Mouse (Mus musculus) kidney, postnatal 25 days (tissue): ENCODE data around the gene Slc2a1.

Experiments used
- DNase-seq, 2 experiments: peaks; one replicate each; pipeline ENCODE4 v3.0.0; 2021; ENCODE audit warnings: mixed read lengths in 2 of 2

Gene Slc2a1

GRCm38 (mm10) chr4:119108495-119109408 lies at the start of gene Slc2a1:
Gene Slc2a1, plus strand, starts transcription at chr4:119108711.
- DNase-seq = peak; percentile 95 to 98

DNA sequence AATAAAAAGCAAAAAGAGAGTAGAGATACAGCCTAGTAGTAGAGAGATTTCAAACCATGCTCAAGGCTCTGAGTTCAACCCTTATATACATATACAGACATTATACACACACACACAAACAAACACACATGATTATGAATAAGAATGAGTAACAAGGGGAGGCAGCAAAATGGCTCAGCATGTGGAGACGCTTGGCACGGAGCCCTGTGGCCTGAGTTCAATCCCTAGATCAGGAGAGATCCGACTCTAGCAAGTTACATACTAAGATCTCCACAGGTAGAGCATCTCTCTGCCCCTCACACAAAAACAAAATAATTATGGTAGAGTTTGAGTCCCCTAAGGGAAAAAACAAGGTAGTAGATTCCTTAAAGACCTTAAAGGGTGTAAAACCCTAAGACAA lies 41.7 kb upstream of the Slc2a1 start:
- DNase-seq = no peak

DNA sequence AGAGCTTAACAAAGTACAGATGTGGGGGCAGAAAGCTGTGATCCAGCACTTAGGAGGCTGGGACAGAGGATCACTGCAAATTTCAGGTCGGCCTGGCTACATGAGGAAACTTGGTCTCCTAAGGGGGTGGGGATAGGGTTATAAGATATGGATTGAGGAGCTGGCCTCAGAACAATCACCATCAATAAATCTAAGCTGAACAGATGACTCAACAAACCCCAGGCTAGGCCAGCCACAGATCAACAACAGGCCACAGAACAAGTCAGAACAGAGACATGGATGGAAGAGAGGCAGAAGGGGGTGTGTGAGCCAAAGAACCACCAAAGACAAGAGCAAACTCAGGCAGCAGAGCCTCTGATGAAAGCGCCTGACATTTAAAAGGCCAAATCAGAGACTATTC lies 41.3 kb upstream of the Slc2a1 start:
- no peak for DNase-seq

- no peak for DNase-seq
These were observed 39.6 kb upstream of the Slc2a1 start for GRCm38 (mm10) chr4:119068918-119069317.

DNA sequence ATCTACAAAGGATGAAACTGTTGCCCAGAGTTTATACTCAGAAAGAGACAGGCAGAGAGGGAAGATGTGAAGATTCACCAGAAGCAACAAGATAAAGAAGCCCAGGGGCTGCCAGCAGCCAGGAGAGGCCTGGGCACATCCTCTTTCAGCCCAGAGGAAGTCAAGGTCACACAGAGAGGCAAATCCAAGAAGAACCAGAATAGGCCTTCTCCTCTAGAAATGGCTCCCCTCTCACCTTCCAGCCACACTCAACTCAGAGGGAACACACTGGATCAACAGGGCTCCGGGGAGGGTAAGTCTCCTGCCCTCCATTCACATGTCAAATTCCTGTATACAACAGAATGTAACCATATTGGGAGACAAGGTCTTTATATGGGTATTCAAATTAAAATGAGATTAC lies 38.3 kb upstream of the Slc2a1 start:
- DNase-seq = no peak

DNA sequence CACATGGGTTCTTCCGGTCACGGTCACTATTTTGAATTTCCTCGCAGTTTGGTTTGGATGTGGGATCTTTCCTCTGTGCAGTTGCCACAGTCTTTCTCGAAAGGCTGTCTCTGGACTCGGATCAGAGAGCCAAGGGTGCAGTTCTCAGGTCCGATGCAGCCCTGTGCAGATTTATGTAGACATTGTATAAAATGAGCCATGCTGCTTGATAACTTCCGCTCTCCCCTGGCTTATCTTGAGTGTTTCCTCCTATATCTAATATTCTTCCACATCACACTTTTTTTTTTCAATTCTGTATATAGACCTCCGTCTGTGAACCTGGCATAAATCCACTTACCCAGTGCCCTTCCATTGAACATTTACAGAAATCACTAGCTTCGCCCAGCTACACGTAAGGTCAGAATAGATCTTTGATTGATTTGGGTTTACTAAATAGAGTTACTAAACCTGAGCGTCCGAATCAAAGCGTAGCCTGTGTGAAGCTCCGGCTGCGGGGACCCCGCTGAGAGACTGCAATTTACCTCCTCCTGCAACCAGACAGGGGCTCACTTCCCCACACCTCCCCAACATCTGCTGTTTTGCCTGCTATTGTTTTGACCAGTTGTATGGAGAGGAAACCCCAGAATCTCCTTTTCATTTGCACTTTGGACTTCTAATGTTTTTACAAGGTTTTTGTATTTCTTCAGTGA lies 37.4 kb upstream of the Slc2a1 start:
- DNase-seq = no peak

DNA sequence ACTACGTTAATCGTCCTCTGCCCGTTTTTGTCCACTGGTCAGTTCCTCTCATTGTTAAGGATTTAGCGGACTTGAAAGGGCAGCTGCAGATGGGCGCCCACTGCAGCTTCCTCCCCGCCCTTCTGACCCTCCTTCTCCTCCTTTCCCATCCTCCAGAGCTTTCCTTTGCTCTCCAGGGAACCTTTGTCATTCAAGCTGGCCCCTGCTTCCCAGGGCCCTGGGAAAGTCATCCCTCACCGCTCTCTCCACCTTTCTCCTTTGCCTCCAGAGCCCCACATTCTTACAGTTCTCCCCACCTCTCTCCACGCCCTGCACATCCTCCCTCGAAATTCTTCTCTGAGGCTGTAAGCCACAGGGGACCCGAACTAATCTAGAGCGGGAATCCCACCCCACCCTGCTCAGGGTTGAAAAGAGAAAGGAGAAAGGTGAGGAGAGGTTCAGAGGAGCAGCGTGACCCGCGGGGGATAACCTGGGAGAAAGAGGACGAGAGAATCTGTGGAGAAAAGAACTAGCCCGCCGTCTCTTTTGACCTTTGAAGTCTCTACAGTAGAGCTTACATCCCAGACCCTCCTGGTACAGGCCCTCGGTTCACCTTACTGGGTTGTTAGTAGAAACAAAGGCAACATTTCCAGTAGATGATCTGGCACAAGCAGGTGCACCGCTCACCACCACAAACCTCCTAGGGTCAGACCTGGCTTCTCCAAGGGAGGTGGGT lies 36.7 kb upstream of the Slc2a1 start:
- DNase-seq = no peak

DNA sequence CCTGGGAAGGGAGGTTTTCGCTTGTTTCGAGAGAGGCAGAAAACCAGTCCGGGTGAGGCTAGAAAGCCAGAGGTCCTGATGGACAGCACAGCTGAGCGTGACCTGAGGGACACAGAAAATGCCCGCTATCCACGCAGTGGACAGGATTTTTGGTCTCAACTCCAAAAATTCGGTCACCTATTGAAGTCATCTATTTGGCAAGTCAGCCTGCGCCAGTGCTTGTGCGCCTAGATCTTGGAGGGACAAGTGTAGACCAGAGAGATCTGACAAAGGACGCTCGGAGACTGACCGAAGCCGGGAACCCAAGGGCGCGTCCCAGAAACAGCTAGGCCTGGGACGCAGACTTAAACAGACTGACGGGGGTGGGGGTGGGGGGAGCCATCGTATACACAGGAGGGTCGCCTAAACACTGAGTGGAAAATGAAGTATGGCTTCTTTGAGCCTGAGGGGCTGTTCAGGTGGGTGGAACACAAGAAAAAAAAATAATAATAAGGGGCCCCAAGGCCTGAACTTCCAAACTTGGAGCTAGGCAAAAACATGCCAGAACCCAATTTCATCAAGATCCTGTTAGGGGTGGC lies 36.1 kb upstream of the Slc2a1 start:
- DNase-seq = no peak

GRCm38 (mm10) chr4:119072941-119073451 lies 35.5 kb upstream of the Slc2a1 start:
- DNase-seq = no peak

GRCm38 (mm10) chr4:119073626-119074025 lies 34.9 kb upstream of the Slc2a1 start:
- no peak for DNase-seq

DNA sequence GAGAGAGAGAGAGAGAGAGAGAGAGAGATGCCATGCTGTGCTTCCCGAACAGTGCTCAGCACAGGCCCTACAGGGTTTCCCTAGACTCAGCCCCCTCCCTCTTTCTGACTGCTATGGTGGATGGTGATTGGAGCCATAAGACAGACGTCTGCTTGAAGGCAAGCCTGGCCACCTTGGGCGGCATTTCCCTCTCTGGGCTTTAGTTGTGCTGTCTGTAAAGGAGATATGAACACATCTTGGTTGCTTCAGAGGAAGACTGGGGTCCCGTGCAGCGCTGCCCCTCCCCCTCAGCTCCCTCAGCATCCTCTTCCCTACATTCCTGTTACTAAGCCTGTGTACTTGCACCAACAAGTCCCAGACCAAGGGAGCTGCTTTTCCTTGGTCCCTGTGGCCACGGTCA lies 33.9 kb upstream of the Slc2a1 start:
- DNase-seq = no peak

DNA sequence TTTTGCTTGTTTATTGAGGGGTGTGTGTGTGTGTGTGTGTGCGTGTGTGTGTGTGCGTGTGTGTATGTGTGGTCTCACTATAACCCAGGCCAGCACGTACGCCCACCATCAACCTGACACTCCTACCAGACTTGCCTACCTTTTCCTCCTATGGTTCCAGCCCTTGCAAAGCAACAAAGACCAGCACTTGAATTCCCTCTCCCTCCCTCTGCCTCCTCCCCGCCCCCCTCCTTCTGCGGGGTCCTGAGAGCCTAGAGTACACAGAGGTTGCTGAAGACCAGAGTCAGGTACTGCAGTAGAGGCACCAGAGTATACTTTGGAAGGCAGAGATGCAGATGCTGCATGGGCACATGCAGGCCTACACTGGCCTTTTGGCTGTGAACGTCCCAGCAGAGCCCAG lies 33.2 kb upstream of the Slc2a1 start:
- DNase-seq = no peak

- DNase-seq = peak; percentile 8 to 43
These were observed 32.2 kb upstream of the Slc2a1 start for GRCm38 (mm10) chr4:119076336-119076735.

- DNase-seq = peak; percentile 31 to 66
These were observed 31.3 kb upstream of the Slc2a1 start for GRCm38 (mm10) chr4:119077084-119077682.

DNA sequence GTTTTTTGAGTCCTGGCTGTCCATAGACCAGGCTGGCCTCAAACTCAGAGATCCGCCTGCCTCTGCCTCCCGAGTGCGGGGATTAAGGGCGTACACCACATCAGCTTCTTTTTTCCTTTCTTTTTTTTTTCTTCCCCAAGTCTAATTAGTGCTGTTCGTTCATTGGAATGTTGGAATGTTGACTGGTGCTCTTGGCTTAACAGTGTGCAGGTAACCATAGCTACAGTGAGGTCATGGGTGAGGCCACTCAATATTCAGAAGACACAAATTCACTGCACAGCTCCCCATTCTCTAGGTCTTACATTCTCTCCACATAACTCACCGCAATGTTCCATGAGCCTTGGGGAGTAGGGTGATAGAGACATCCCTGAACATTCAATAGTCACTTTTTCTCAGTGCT lies 28.6 kb upstream of the Slc2a1 start:
- DNase-seq = no peak

DNA sequence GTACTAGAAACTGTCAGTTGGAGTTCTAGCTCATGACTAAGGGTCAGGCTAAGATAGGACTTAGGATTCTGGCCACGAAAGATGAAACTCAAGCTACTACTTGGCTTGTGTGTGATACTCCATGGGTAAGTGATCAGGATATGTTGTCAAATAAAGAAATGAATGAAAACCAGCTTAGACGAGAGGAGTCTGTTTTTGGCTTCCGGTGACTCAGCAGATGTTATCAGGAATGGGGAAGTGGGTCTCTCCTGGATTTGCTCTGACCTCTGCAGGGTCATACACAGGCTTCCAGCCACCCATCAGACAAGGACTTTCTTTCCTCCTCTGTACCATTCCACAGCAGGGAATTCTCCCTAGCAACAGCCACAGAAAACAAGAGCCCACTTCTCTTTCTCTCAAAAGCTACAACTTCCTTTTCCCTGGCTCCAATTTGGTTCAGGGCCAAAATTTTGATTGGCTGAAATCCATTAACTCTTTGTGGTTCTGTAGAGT lies 25.7 kb upstream of the Slc2a1 start:
- no peak for DNase-seq

- no peak for DNase-seq
These were observed 20.1 kb upstream of the Slc2a1 start for GRCm38 (mm10) chr4:119088424-119088823.

- DNase-seq = no peak
These were observed 14.6 kb upstream of the Slc2a1 start for GRCm38 (mm10) chr4:119093890-119094289.

DNA sequence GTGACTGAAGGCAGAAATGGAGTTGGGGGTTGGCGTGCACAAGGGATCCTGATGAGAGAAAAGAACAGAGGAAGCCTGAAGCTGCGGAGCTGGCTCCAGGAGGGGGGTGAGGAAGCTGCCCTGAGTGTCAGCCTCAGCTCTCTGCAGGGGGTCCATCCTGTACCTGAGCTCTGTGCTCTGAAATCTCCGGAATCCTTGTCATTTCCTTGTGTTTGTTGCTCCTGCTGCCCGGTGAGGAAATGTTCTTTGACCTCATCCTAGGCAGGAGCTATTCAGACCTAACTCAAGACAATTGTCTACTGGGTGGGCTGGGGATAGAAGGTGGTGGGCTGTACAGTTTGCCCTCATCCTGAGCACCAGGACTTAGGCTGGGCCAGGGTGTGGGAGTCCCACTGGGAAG lies 13.5 kb upstream of the Slc2a1 start:
- peak in 1 of 2 experiments; percentile 51 for DNase-seq

GRCm38 (mm10) chr4:119096401-119096800 lies 12.1 kb upstream of the Slc2a1 start:
- peak; percentile 43 to 66 for DNase-seq

- DNase-seq = no peak
These were observed 11.1 kb upstream of the Slc2a1 start for GRCm38 (mm10) chr4:119097421-119097820.
